Mouse (Mus musculus) CH12.LX (cell line): ENCODE results near the gene Prlr. TPM values are rescaled to one million over a fixed set of nuclear protein-coding genes. Genes with fewer than 3 reads are reported as not detected.
A peak's percentile ranks its signal among the peaks of the same experiment; 100 is the strongest.

Experiments
- DNase-seq: peaks from one replicate; pipeline ENCODE4 v3.0.0-alpha.2; 2013; ENCODE audit errors: extremely low read depth
- H3K27ac ChIP-seq: 2 replicates; pipeline ENCODE4 v1.5.1; 2012; ENCODE audit warnings: low read depth, mild to moderate bottlenecking, control low read depth, moderate library complexity; ENCODE audit not compliant: insufficient read depth
- H3K27me3 ChIP-seq: replicated peaks from 2 replicates; pipeline ENCODE3; 2012; ENCODE audit warnings: inconsistent platforms
- H3K36me3 ChIP-seq, 2 experiments: replicated peaks in 1 of 2; 2 replicates each; pipeline versions ENCODE3 to v1.6.1; 2012; ENCODE audit warnings: inconsistent platforms in 1 of 2, low read length in 1 of 2, mild to moderate bottlenecking in 1 of 2, mixed read lengths in 1 of 2, moderate library complexity in 1 of 2; ENCODE audit not compliant: control insufficient read depth in 1 of 2, insufficient read depth in 1 of 2
- H3K4me1 ChIP-seq, 2 experiments: 2 replicates each; pipeline ENCODE4 v1.6.1; 2012; ENCODE audit warnings: inconsistent platforms in 1 of 2, moderate library complexity in 1 of 2; ENCODE audit not compliant: insufficient read depth in 2 of 2, control insufficient read depth in 1 of 2
- H3K4me2 ChIP-seq: 2 replicates; pipeline ENCODE4 v1.6.1; 2012; ENCODE audit warnings: low read depth, mild to moderate bottlenecking, control low read depth; ENCODE audit not compliant: poor library complexity, insufficient read depth, severe bottlenecking
- H3K4me3 ChIP-seq, 3 experiments: fragments of 150-350 bp in 1 of 3; sonication (generic) in 1 of 3; replicated peaks in 1 of 3; 2 replicates each; pipeline versions ENCODE3 to v1.5.1; 2011 to 2012; ENCODE audit warnings: low read depth in 2 of 3, low read length in 2 of 3, mild to moderate bottlenecking in 2 of 3, moderate library complexity in 2 of 3, control low read depth in 1 of 3, improper control_type of control experiment in 1 of 3, inconsistent platforms in 1 of 3, mixed read lengths in 1 of 3; ENCODE audit not compliant: poor library complexity in 1 of 3
- H3K79me2 ChIP-seq: replicated peaks from 2 replicates; pipeline ENCODE4 v1.6.1; 2012; ENCODE audit warnings: mild to moderate bottlenecking, moderate library complexity; ENCODE audit not compliant: control insufficient read depth, poor library complexity, insufficient read depth, severe bottlenecking; ENCODE audit errors: extremely low read depth
- H3K9ac ChIP-seq: 2 replicates; pipeline ENCODE4 v1.6.1; 2012; ENCODE audit warnings: low read depth, mild to moderate bottlenecking, control low read depth, moderate library complexity; ENCODE audit not compliant: insufficient read depth
- H3K9me3 ChIP-seq: replicated peaks from 2 replicates; pipeline ENCODE3; 2012; ENCODE audit warnings: low read length, inconsistent platforms, mixed read lengths
- BHLHE40 ChIP-seq: IDR thresholded peaks from 2 replicates; pipeline ENCODE4 v1.6.1; 2011; ENCODE audit warnings: mild to moderate bottlenecking, low read depth, low read length, improper control_type of control experiment
- CHD2 ChIP-seq: IDR thresholded peaks from 2 replicates; pipeline ENCODE4 v1.6.1; 2011; ENCODE audit warnings: low read length, improper control_type of control experiment
- E2F4 ChIP-seq: IDR thresholded peaks from 2 replicates; pipeline ENCODE4 v1.6.1; 2011; ENCODE audit warnings: low read depth, low read length, improper control_type of control experiment; ENCODE audit not compliant: insufficient replicate concordance
- ELF1 ChIP-seq: IDR thresholded peaks from 2 replicates; pipeline ENCODE4 v1.6.1; 2014; ENCODE audit warnings: low read depth, mild to moderate bottlenecking, inconsistent platforms, low read length, improper control_type of control experiment
- EP300 ChIP-seq: IDR thresholded peaks from 2 replicates; pipeline ENCODE4 v1.6.1; 2011; ENCODE audit warnings: low read length, improper control_type of control experiment
- ETS1 ChIP-seq: conservative IDR thresholded peaks from 2 replicates; pipeline ENCODE4 v1.6.1; 2012; ENCODE audit warnings: low read depth, mild to moderate bottlenecking, inconsistent platforms, low read length, improper control_type of control experiment, moderate library complexity
- HCFC1 ChIP-seq: IDR thresholded peaks from 2 replicates; pipeline ENCODE4 v1.6.1; 2012; ENCODE audit warnings: low read depth, mild to moderate bottlenecking, inconsistent platforms, low read length, improper control_type of control experiment
- IRF4 ChIP-seq: IDR thresholded peaks from 2 replicates; pipeline ENCODE4 v1.6.1; 2014; ENCODE audit warnings: low read depth, mild to moderate bottlenecking, inconsistent platforms, low read length, improper control_type of control experiment
- KAT2A ChIP-seq: IDR thresholded peaks from 2 replicates; pipeline ENCODE4 v1.6.1; 2012; ENCODE audit warnings: low read length, improper control_type of control experiment, inconsistent platforms; ENCODE audit not compliant: insufficient replicate concordance
- MAFK ChIP-seq: IDR thresholded peaks from 2 replicates; pipeline ENCODE4 v1.6.1; 2011; ENCODE audit warnings: low read length, improper control_type of control experiment; ENCODE audit not compliant: insufficient replicate concordance
- MAX ChIP-seq: IDR thresholded peaks from 2 replicates; pipeline ENCODE4 v1.6.1; 2011; ENCODE audit warnings: low read length, improper control_type of control experiment
- MAZ ChIP-seq: IDR thresholded peaks from 2 replicates; pipeline ENCODE4 v1.6.1; 2012; ENCODE audit warnings: low read depth, mild to moderate bottlenecking, inconsistent platforms, low read length, improper control_type of control experiment, moderate library complexity
- MEF2A ChIP-seq: IDR thresholded peaks from 2 replicates; pipeline ENCODE4 v1.6.1; 2014; ENCODE audit warnings: low read depth, mild to moderate bottlenecking, inconsistent platforms, low read length, improper control_type of control experiment, borderline replicate concordance
- MXI1 ChIP-seq: IDR thresholded peaks from 2 replicates; pipeline ENCODE4 v1.6.1; 2011; ENCODE audit warnings: mild to moderate bottlenecking, low read depth, low read length, improper control_type of control experiment
- NRF1 ChIP-seq: IDR thresholded peaks from 2 replicates; pipeline ENCODE4 v1.6.1; 2014; ENCODE audit warnings: low read depth, mild to moderate bottlenecking, inconsistent platforms, low read length, improper control_type of control experiment, moderate library complexity
- PAX5 ChIP-seq: IDR thresholded peaks from 2 replicates; pipeline ENCODE4 v1.6.1; 2012; ENCODE audit warnings: low read length, inconsistent platforms, mixed read lengths
- POLR2A ChIP-seq: IDR thresholded peaks from 2 replicates; pipeline ENCODE4 v1.6.1; 2011; ENCODE audit warnings: low read depth, mild to moderate bottlenecking, improper control_type of control experiment, low read length
- POLR2AphosphoS2 ChIP-seq: IDR thresholded peaks from 2 replicates; pipeline ENCODE4 v1.6.1; 2011; ENCODE audit warnings: low read depth, low read length, improper control_type of control experiment
- RCOR1 ChIP-seq: conservative IDR thresholded peaks from 2 replicates; pipeline ENCODE4 v1.6.1; 2012; ENCODE audit warnings: low read depth, mild to moderate bottlenecking, inconsistent platforms, low read length, improper control_type of control experiment
- SIN3A ChIP-seq: IDR thresholded peaks from 2 replicates; pipeline ENCODE4 v1.6.1; 2012; ENCODE audit warnings: low read length, improper control_type of control experiment, inconsistent platforms
- TCF12 ChIP-seq: IDR thresholded peaks from 2 replicates; pipeline ENCODE4 v1.6.1; 2014; ENCODE audit warnings: low read depth, mild to moderate bottlenecking, inconsistent platforms, low read length, improper control_type of control experiment
- UBTF ChIP-seq: IDR thresholded peaks from 2 replicates; pipeline ENCODE4 v1.6.1; 2012; ENCODE audit warnings: low read depth, mild to moderate bottlenecking, inconsistent platforms, low read length, improper control_type of control experiment, moderate library complexity
- USF1 ChIP-seq: IDR thresholded peaks from 2 replicates; pipeline ENCODE4 v1.6.1; 2014; ENCODE audit warnings: low read depth, mild to moderate bottlenecking, inconsistent platforms, low read length, improper control_type of control experiment
- ZMIZ1 ChIP-seq: IDR thresholded peaks from 2 replicates; pipeline ENCODE4 v1.6.1; 2012; ENCODE audit warnings: low read depth, mild to moderate bottlenecking, inconsistent platforms, low read length, improper control_type of control experiment
- ZNF384 ChIP-seq: IDR thresholded peaks from 2 replicates; pipeline ENCODE4 v1.6.1; 2012; ENCODE audit warnings: low read depth, low read length, improper control_type of control experiment, inconsistent platforms
- dilution Hi-C: fragments of 300-500 bp; cut with MboI; formaldehyde crosslinking; loops from 2 replicates; pipeline ENCODE4 v1.14.3; 2020; ENCODE audit warnings: low sequenced_read_pairs; ENCODE audit not compliant: extremely low pct_unique_long_range_greater_than_20kb, extremely low pct_ligation_motif_present
- in situ Hi-C: fragments of 300-500 bp; cut with MboI; formaldehyde crosslinking; loops from 3 replicates; pipeline ENCODE4 v1.14.3; 2019; ENCODE audit warnings: low sequenced_read_pairs, low pct_ligation_motif_present, low pct_unique_long_range_greater_than_20kb, mixed read lengths
- polyA plus RNA-seq: library from polyadenylated mRNA; unstranded; fragments of >175 nt; gene quantifications from 2 replicates; pipeline ENCODE4 v1.2.1, GENCODE M21; 2012; ENCODE audit warnings: low read depth; ENCODE audit not compliant: insufficient read length
- total RNA-seq, 2 experiments: library from RNA; depleted of rRNA; stranded (reverse); fragments of 300-350 nt in 1 of 2; fragments of >200 nt in 1 of 2; gene quantifications; 2 replicates each; pipeline ENCODE4 v1.2.3; 2012 to 2014

Prlr gene
- total and polyA plus RNA-seq, 3 experiments: not detected

- H3K36me3 ChIP-seq: no peaks in the 10 kb centered on the region
- H3K9ac ChIP-seq: no peak overlapping the region
- no peaks in the 10 kb centered on the region for H3K9me3 ChIP-seq
- no peak overlapping the region for H3K4me2 ChIP-seq
- no peaks in the 10 kb centered on the region for H3K79me2 ChIP-seq
- no peak for DNase-seq
- H3K4me1 ChIP-seq: no peaks in the 10 kb centered on the region
- dilution Hi-C loops (no loop called here), in situ Hi-C loops (no loop called here)
- H3K4me3 ChIP-seq: no peak overlapping the region
- TF ChIP-seq SIN3A (no peak), ZNF384 (no peak), TCF12 (no peak), PAX5 (no peak), E2F4 (no peak), CHD2 (no peak)
- no peak overlapping the region for H3K27ac ChIP-seq
- H3K27me3 ChIP-seq: no peaks in the 10 kb centered on the region
Measured at GRCm38 (mm10) chr15:10134889-10135288, 42.1 kb upstream of the Prlr start.

- TF ChIP-seq PAX5 (no peak), MAX (no peak), IRF4 (peak; percentile 41), ZNF384 (no peak), USF1 (no peak), RCOR1 (0 out of 2 replicates have a peak, but pooled peaks have one; percentile 41), MEF2A (no peak), ZMIZ1 (no peak), MAFK (peak; percentile 78; the same call in 1 of the 2 replicates), ELF1 (no peak), EP300 (peak; percentile 57), UBTF (no peak), E2F4 (no peak), BHLHE40 (peak; percentile 84), NRF1 (no peak), TCF12 (peak; percentile 34; the same call in 1 of the 2 replicates), KAT2A (no peak), SIN3A (no peak), HCFC1 (no peak), MAZ (no peak), POLR2AphosphoS2 (no peak), POLR2A (no peak), MXI1 (no peak), ETS1 (peak; percentile 31; the same call in 1 of the 2 replicates)
- TF ChIP-seq, all 38 proteins: peak for 7
- in situ Hi-C loops: no loop called here
- H3K4me1 ChIP-seq: peaks cover 3 to 15% of the 10 kb centered on the region in 2 experiments
- H3K9me3 ChIP-seq: no peaks in the 10 kb centered on the region
- peaks cover 2% of the 10 kb centered on the region for H3K27me3 ChIP-seq
- dilution Hi-C loops: no loop called here
- H3K4me3 ChIP-seq: no peak overlapping the region
- H3K4me2 ChIP-seq: no peak overlapping the region
- H3K36me3 ChIP-seq: no peaks in the 10 kb centered on the region
- H3K9ac ChIP-seq: no peak overlapping the region
- no peaks in the 10 kb centered on the region for H3K79me2 ChIP-seq
- H3K27ac ChIP-seq: no peak overlapping the region
- DNase-seq: peak; percentile 61
Measured at GRCm38 (mm10) chr15:10144520-10144919, 32.5 kb upstream of the Prlr start.
